Mouse (Mus musculus) olfactory bulb, adult 2 months (tissue): Measurements from ENCODE around the gene Metap2.

Experiments
- CTCF ChIP-seq: fragments of 200-500 bp; IDR thresholded peaks from 2 replicates; pipeline ENCODE4 v1.5.1; 2012; ENCODE audit warnings: low read depth, mild to moderate bottlenecking, low read length, moderate library complexity; ENCODE audit not compliant: insufficient read depth
- POLR2A ChIP-seq: fragments of 200-500 bp; IDR thresholded peaks from 2 replicates; pipeline ENCODE4 v1.6.1; 2012; ENCODE audit warnings: mild to moderate bottlenecking, low read depth, low read length, moderate library complexity; ENCODE audit not compliant: insufficient read depth

DNA sequence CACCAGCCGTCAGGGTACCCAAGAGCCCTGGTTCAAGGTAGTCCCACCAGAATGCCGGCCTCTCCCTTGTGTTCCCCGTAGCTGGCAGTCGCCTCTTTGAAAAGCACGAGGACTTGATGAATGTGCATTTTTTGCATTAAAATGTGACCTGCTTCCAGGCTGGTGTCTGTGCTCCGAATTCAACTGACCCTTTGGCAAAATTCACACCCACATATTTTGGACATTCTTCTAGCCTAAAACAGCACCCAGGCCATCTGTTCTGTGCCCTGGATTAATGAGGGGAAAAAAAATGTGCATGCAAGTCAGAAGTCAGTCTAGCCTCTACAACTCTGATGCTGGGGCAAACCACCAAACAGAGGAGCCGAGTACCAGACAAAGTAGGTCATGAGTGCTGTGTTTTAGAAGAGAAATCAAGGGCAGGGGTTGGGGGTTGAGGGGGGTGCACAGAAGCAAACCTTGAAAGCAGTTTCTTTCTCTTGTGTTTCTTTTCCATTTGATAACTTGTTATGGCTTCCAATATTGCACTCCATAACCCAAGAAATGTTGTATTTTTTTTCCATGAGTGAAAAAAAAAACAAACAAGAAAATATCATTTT is 86.2 kb downstream of the Metap2 start:
- no peak for TF ChIP-seq CTCF
- TF ChIP-seq POLR2A = no peak
